Mouse (Mus musculus) embryo, embryonic 11.5 days (tissue): ENCODE measurements around the gene Cacna1c.

ENCODE experiments used
- DNase-seq: peaks from one replicate; pipeline ENCODE4 v3.0.0-alpha.2; 2012; ENCODE audit warnings: low read depth, low spot score

The Cacna1c gene

DNA sequence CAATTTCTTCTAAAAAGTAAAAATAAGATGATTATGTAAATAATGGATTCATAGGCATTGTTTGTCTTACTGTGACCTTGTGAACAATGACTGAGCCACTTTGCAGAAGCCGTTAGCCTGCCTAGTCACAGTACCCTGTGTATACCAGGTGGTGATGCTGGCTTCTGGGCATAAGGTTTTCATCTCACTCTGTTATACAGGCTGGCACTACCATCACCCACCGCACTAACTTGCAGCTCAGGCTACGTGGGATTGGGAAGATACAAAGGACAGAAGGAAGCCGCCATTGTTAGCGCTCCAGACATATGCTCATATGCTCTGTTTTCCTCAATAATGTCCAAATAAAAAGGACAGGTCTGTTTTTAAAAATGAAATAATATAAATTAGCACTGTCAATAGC is 440.4 kb downstream of the Cacna1c start:
- no peak for DNase-seq

DNA sequence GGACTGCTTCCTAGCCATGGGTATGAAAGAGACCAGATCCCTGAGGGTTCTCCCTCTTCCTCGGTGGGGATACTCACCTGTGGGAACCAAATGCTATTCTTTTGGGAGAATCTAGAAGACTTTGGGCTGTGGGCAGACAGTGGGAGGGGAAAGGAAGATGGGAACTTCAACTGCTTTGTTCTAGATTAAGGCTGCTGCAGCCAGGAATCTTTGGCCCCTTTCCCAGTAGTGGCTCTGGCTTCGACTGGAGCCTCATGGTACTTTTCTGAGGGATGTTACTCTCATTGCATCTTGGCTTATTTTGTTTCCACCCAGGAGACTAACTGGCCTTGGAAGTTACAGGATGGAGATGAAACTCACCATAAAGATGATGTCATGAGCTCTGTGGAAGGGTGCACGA is 441.8 kb downstream of the Cacna1c start:
- DNase-seq = no peak

- DNase-seq = no peak
Measured at GRCm38 (mm10) chr6:118753787-118754186, 442.4 kb downstream of the Cacna1c start.

DNA sequence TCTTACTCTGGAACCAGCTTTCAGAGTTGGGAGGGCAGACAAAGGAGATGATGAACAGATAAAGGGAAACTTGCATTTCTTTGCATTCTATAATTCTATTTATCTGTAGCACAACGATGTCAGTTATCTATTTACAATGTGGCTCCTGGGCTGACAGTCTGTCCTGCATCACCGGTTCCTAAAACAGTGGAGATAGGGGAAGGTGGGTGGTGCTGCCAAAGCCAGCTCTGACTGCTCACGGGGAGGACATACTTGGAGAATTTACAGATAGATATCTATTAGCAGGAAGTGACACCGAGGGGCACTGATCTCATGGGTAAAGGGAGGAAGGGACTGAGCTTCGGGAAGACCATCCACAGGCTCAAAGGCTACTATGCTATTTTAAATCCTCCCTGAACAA is 443.2 kb downstream of the Cacna1c start:
- no peak for DNase-seq

DNA sequence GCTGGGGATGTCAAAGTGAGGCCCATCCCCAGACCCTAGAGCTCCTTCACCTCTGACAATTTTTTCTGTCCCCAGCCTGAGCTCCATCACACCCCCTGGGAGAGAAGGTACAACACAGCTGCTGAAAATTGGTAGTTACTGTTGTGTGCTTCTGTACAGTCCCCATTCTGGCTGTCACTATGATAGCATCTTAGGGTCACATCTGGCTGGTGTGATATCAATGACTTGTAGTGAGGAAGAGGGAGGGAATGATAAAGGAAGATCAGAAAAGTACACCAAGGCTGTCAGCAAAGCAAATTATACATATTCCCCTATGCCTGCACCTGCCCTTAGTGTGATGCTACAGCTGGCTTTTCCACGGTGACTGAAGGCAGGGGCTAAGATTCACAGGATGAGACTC is 446.9 kb downstream of the Cacna1c start:
- DNase-seq = no peak

- DNase-seq = no peak
Measured at GRCm38 (mm10) chr6:118742701-118743100, 453.5 kb downstream of the Cacna1c start.

DNA sequence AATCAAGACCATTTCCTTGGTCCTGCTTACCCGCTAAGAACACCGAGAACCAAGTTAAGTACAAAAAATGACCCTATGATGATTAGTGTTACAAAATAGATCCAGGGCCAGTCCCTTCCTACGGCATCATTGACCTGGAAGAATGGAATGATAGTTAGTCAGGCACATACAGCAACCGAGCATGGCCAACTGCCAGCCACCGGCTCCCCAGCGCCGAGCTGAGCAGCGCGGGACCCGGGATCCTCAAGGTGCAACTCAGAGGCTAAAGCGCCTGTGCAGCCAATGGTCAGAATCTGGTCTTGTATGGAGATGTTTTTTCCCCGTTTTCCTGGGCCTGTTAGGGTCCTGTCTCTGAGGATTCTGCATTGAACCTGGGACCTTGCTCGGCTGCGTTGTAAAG is 454.4 kb downstream of the Cacna1c start:
- DNase-seq = no peak

- DNase-seq = no peak
Measured at GRCm38 (mm10) chr6:118739961-118740599, 456.1 kb downstream of the Cacna1c start.

GRCm38 (mm10) chr6:118739344-118739743 is 456.9 kb downstream of the Cacna1c start:
- DNase-seq = no peak

DNA sequence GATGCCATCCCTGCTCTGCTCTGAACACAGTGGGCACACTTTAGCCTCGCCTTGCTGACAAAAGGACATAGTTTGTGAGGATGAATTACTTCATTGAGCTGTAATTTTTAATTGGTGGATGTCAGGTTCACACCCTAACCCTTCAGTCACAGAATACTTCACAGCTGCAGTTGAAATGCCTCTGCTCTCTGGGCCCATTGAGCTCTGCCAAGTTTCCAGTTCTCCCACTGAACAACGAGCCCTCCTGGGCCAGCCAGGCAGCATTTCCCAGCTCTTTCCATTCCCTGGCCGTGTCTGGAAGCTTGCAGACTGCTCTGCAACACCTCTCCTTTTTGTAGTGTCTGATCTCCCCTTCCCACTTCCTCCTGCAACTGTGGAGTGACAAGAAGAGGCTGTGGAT is 457.6 kb downstream of the Cacna1c start:
- no peak for DNase-seq

DNA sequence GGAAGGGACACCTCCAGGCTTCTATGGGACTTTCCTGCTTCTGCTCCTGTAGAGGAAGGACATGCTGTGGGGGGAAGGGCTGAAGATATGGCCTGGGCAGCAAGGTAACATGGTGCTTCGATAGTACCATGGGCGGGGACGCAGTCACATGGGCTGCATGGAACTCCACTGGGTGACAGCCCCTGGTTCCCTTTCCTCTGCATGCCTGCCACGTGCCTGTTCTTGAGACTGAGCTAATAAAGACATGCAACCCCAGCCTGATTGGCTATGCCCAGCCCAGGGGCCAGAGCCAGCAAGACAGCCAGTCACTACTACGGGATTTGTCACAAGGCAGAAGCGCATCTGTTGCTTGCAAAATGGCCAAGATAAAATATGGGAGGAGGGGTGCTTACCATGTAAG is 459.1 kb downstream of the Cacna1c start:
- no peak for DNase-seq

DNA sequence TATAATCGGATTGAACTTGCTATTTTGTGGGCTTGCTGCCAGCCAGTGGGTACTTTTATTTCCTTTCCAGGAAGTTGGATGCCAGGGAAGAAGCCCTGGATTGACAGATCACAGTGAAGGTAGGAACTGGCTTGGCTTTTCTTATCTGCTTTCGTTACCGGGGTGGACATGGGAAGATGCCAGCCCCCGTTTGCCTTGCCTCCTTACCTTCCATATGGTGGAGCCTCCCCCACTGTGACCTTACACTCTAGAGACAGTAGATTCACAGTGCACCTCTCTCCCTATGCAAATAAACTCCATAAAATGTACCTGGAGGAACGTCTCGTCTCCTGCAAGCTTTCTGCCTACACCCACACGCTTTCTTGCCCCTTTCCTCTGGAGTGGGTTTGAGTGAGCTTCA is 459.7 kb downstream of the Cacna1c start:
- no peak for DNase-seq

- DNase-seq = no peak
Measured at GRCm38 (mm10) chr6:118735145-118735544, 461.1 kb downstream of the Cacna1c start.

- no peak for DNase-seq
Measured at GRCm38 (mm10) chr6:118731937-118732336, 464.3 kb downstream of the Cacna1c start.

- DNase-seq = no peak
Measured at GRCm38 (mm10) chr6:118724908-118725307, 471.3 kb downstream of the Cacna1c start.

GRCm38 (mm10) chr6:118724388-118724787 is 471.8 kb downstream of the Cacna1c start:
- DNase-seq = no peak

DNA sequence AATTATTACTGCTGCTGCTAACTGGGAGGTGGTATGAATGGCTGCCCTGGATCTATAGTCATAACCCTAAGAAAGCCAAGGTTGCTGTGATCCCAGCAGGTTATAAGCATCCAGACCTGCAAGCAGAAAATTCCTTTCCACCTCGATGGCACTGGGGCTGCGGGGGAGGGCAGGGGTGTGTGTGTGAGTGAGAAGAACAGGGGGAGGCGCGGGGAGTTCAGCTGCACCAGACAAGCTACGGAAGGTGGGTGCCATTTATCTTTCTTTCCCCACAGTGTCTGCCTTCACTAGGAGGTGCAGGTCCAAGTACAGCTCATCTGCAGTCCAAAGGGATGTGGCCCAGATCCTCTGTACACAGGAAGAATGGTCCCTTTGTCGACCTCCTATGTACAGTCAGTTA is 473.9 kb downstream of the Cacna1c start:
- no peak for DNase-seq

- DNase-seq = no peak
Measured at GRCm38 (mm10) chr6:118719486-118719885, 476.7 kb downstream of the Cacna1c start.

GRCm38 (mm10) chr6:118713286-118713685 is 482.9 kb downstream of the Cacna1c start:
- DNase-seq = no peak

GRCm38 (mm10) chr6:118711677-118712322 is 484.4 kb downstream of the Cacna1c start:
- no peak for DNase-seq

DNA sequence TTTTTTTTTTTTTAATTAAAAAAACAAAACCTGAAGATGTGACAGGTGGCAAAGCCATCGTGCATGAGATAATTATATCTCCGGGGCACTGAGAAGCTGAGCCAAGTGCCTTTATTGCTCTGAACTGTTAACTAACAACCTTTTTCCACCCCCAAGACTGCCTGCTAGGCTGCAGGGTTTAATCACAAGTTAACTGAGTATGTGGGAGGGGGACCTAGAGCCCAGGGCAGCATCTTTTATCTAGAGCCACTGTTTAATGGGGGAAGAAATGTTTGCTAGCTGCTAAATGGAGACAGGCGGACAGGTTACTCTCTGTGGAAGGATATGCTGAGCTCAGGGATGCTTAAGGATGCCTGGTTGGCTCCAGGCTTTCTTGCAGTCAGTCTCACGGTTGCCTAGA is 489.2 kb downstream of the Cacna1c start:
- no peak for DNase-seq

DNA sequence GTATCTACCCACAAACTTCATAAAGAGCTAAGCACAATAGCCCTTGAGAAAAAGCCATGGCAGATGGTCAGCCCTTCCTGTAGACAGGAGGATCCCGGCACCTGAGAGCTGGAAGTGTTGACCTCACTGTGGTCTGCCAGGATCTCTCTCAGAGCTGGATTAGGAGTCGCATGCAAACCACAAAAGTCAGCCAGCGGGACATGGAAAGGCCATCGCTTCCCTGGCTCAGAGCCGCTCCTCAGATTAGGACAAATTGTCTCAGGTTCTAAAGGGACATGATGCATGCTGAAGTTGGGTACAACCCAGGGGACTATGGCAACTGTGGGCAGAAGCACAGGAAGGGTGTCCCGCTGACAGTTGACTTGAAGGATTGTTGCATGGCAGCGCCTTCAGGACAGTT is 490.4 kb downstream of the Cacna1c start:
- no peak for DNase-seq

DNA sequence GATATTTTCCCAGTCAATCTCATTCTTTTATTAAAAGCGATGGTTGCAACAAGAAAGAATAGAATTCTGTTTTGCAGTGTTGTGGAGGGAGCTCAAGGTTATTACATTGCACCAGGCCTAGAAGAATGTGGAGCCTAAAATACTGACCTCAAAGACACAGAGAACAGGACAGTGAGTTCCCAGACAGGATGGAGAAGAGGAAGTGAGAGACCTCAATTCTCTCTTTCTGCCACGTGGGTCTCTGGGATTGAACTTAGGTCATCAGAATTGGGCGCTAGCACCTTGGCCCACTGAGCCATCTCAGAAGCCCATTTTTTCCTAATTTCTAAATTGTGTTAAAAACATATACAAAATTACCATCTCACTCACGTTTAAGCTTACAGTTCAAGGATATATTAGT is 501.6 kb downstream of the Cacna1c start:
- no peak for DNase-seq

DNA sequence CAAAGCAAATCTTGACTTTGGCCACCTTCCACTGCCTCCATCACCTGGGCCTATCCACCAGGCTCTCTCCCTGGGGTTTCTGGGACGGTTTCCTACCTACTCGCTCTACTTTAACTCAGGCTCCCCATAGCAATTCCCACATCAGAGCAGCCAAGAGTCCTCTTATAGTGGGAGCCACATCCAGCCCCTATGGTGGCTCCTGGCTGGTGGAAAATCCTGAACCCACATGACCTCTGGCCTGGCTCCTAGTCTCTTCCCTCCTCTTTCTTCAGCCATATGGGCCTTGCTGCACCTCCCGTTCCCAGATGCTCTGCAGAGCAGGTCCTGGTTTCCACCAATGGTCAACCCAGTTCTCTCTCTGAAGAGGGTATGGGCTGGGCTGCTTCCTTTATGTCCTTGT is 506.8 kb downstream of the Cacna1c start:
- DNase-seq = no peak
